Comparison of ENCODE assay signal across 14 mouse cellular contexts in genomic region chr5:148854166-148854565, GRCm38 (mm10).
DNase-seq lines count a peak whose midpoint lies in the region; ATAC-seq and TF ChIP-seq lines count a peak whose summit lies in the region.
"Had no signal": no experiment of that assay in that cellular context is flagged by ENCODE, and none has a peak within 500 bp of the region (broad histone marks: within the 10 kb centered on the region; RNA-seq: fewer than 3 reads in every experiment).

No protein-coding gene starts in this region.

- WGBS in embryonic facial prominence, embryonic 14.5 days = 24% methylated on average over 5 of the region's 5 CpGs
- 32% methylated on average over 5 of the region's 5 CpGs for WGBS in midbrain, postnatal 0 days

- H3K36me3 ChIP-seq in embryonic facial prominence, embryonic 14.5 days (ENCODE audit: control insufficient read depth, insufficient read depth, low read length) = no peaks in the 10 kb centered on the region
- no peaks in the 10 kb centered on the region for H3K36me3 ChIP-seq in midbrain, postnatal 0 days (ENCODE audit: insufficient read depth, low read length)
- H3K36me3 ChIP-seq: embryonic facial prominence, embryonic 13.5 days; liver, embryonic 13.5 days had no signal

- no peaks in the 10 kb centered on the region for H3K4me1 ChIP-seq in embryonic facial prominence, embryonic 14.5 days (ENCODE audit: control insufficient read depth, insufficient read depth, low read length)
- H3K4me1 ChIP-seq in midbrain, postnatal 0 days (ENCODE audit: insufficient read depth, low read length) = peaks cover 11% of the 10 kb centered on the region; the same call in 1 of the 2 replicates

- peak; percentile 90; the same call in 1 of the 2 replicates for ATAC-seq in embryonic facial prominence, embryonic 14.5 days (ENCODE audit: low read depth)
- no peak for ATAC-seq in midbrain, postnatal 0 days (ENCODE audit: low FRiP score)

- H3K27me3 ChIP-seq in embryonic facial prominence, embryonic 14.5 days (replicated peaks; ENCODE audit: control insufficient read depth, insufficient read depth, low read length) = no peaks in the 10 kb centered on the region
- no peaks in the 10 kb centered on the region for H3K27me3 ChIP-seq in midbrain, postnatal 0 days (ENCODE audit: insufficient read depth, low read length)
- H3K27me3 ChIP-seq: embryonic facial prominence, embryonic 13.5 days; liver, embryonic 13.5 days had no signal

- no peak for TF ChIP-seq CTCF in midbrain, postnatal 0 days (IDR thresholded peaks at IDR 0.05)

- peak; percentile 22 to 41 for DNase-seq in left cerebral cortex, postnatal 25 days (ENCODE audit: low spot score in 2 of 2)
- no peak for DNase-seq in left cerebral cortex, postnatal 4 days
- DNase-seq in ZHBTc4 (ENCODE audit: low read depth, low spot score) = peak; percentile 53
- peak; percentile 75 for DNase-seq in embryonic facial prominence, embryonic 14.5 days (ENCODE audit: low spot score)
- DNase-seq in midbrain, postnatal 0 days (ENCODE audit: low spot score) = peak; percentile 78
- DNase-seq in cerebellum, adult 11 months = no peak
- DNase-seq in lung, postnatal 10 days = no peak
- DNase-seq: cerebellum, postnatal 14 days; heart, postnatal 36 days; kidney, postnatal 10 days; liver, embryonic 13.5 days had no signal

- intact Hi-C loops in left cerebral cortex, postnatal 25 days (cut with DNase I) = no loop called here
- intact Hi-C loops in left cerebral cortex, postnatal 4 days (cut with DNase I) = no loop called here

- no peak overlapping the region for H3K27ac ChIP-seq in embryonic facial prominence, embryonic 14.5 days (replicated peaks; ENCODE audit: low read depth, low read length)
- peak overlapping the region; percentile 62 for H3K27ac ChIP-seq in midbrain, postnatal 0 days (ENCODE audit: low read depth, low read length)
- H3K27ac ChIP-seq: embryonic facial prominence, embryonic 13.5 days; liver, embryonic 13.5 days; macrophage had no signal

- H3K9ac ChIP-seq in embryonic facial prominence, embryonic 14.5 days (ENCODE audit: low read depth, low read length) = no peak overlapping the region
- H3K9ac ChIP-seq in midbrain, postnatal 0 days (replicated peaks; ENCODE audit: low read length, poor library complexity, severe bottlenecking) = no peak overlapping the region
- H3K9ac ChIP-seq: embryonic facial prominence, embryonic 13.5 days; liver, embryonic 13.5 days had no signal

- no peak overlapping the region for H3K4me2 ChIP-seq in embryonic facial prominence, embryonic 14.5 days (ENCODE audit: low read depth, low read length)
- H3K4me2 ChIP-seq in midbrain, postnatal 0 days (ENCODE audit: low read depth, low read length, poor library complexity, severe bottlenecking) = 0 out of 2 replicates have a peak overlapping the region, but pooled peaks have one; percentile 6
- H3K4me2 ChIP-seq: embryonic facial prominence, embryonic 13.5 days; liver, embryonic 13.5 days had no signal

- no peak overlapping the region for H3K4me3 ChIP-seq in embryonic facial prominence, embryonic 14.5 days (ENCODE audit: low read depth, low read length)
- H3K4me3 ChIP-seq in midbrain, postnatal 0 days (ENCODE audit: low read depth, low read length) = no peak overlapping the region
- H3K4me3 ChIP-seq: embryonic facial prominence, embryonic 13.5 days; liver, embryonic 13.5 days; myocyte had no signal

- H3K9me3 ChIP-seq in embryonic facial prominence, embryonic 14.5 days (ENCODE audit: control insufficient read depth, low read length) = no peaks in the 10 kb centered on the region
- no peaks in the 10 kb centered on the region for H3K9me3 ChIP-seq in midbrain, postnatal 0 days (ENCODE audit: low read length)
- H3K9me3 ChIP-seq: embryonic facial prominence, embryonic 13.5 days; liver, embryonic 13.5 days had no signal

Comparison
In these comparisons a context has a peak if more than half of its experiments do, and no peak if none do; other contexts are left out.
1. DNase-seq: peak in left cerebral cortex, postnatal 25 days (2 of 2), ZHBTc4 (single experiment), embryonic facial prominence, embryonic 14.5 days (single experiment) and midbrain, postnatal 0 days (single experiment); none in left cerebral cortex, postnatal 4 days (single experiment), cerebellum, adult 11 months (single experiment) and lung, postnatal 10 days (single experiment).